Mouse (Mus musculus): ENCODE results near the gene Pknox1.
A peak's percentile ranks its signal among the peaks of the same experiment; 100 is the strongest.
"Not testable (repeated sequence)": the region's sequence is repeated elsewhere in the genome, so short reads cannot be mapped to it uniquely, and the experiment has no call there.

Gene Pknox1

DNA sequence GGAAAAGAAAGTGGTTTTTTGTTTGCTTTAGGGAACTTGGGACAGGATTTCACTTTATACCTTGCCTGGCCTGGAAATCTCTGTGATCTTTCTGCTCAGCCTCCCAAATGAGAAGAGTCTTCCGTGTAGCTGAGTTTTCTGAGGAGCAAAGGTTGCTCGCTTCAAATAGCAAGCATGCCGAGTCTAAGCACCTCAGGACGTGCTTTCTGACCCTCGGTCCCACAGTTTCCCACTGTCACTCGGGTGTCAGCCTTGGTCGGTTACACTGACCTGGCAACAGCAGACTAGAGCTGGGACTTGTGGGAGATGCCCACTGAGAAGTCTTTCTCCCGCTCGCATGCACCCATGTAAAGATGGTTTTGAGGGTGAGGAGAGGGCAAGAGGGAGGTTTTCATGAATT lies 33.4 kb downstream of the Pknox1 start:
- DNase-seq (ENCODE audit: low spot score): no peak

DNA sequence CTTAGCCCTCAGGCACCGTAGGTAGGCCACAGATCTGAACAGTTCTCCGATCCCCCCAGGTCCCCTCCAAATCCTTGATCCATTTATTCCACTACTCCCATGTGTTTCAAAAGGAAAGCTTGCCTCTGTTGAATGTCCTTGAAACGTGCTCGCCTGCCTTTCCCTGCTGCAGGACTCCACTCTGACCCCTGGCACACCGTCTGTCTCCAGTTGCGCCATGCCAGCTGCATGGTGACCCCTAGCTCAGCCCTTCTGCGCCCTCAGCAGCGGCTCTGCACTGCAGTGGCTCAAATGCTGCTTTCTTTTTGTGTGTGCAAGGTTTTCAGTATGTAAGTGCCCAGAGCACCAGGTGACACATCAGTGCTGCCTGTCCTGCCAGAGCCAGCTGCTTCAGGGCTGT lies 34.1 kb downstream of the Pknox1 start:
- no peak for DNase-seq (ENCODE audit: low spot score)

DNA sequence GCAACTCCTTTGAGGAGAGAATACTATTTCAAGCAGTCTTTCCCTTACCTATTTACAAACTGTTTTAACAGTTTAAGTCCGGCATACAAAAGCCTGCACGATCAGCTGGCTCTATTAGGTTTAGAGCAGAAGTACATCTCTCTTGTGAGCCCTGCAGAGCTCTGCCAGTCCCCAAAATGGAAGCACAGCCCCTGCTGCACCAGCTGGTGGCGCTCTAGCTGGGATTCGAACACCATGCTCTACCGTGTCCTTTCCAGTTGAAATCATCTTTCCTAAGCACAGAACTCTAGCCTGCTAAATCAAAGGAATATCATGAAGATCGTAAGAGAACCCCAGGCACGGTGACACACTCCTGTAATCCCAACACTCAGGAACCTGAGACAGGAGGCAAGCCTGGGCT lies 41.9 kb downstream of the Pknox1 start:
- DNase-seq (ENCODE audit: low spot score): no peak

DNA sequence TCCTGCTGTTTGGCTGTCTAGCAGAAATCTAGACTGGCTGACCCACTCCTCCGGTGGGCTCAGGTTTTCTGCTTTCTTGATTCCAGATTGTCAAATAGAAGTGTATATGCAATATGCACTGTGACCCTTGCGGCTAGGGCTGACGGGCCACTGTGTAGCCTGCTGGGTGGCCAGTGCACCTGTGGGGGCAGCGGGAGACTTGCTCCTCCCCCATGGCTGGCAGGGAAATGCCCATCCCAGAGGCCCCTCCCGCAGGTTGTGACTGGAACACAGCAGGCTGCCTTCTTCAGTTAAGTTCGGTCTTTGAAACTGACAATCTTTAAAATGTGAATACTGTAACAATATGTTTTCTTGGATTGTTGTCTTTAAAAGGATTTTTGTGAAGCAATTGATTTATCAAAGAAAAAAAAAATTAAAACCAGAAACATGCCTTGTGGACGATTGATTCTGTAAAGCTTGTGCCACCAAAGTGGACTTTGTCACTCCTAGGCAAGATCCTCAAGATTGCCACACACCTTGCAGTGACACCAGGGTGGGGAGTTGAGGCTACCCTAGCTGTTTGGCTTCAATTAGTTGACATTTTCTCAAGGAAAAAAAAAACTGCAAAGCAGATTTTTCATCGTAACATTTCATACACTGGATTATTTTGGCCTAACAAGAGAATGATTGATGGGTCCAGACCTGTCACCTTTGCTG lies 42.9 kb downstream of the Pknox1 start:
- DNase-seq (ENCODE audit: low spot score): no peak

DNA sequence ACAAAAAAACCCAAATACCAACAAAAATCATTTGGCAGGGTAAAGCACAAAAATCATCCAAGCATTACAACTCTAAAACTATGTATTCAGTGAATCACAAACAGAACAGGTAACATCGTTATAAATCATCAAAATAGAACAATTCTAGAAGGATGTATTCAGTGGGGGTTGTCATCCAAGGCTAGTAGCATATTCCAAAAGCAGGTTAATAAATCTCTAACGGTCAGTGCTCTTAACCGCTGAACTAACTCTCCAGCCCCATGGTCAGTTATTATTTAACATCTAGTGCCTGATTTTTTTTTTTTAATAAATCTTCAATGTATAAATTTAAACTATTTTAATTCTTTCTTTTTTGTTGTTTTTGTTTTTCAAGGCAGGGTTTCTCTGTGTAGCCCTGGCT lies 44.6 kb downstream of the Pknox1 start:
- not testable (repeated sequence) for DNase-seq (ENCODE audit: low spot score)

DNA sequence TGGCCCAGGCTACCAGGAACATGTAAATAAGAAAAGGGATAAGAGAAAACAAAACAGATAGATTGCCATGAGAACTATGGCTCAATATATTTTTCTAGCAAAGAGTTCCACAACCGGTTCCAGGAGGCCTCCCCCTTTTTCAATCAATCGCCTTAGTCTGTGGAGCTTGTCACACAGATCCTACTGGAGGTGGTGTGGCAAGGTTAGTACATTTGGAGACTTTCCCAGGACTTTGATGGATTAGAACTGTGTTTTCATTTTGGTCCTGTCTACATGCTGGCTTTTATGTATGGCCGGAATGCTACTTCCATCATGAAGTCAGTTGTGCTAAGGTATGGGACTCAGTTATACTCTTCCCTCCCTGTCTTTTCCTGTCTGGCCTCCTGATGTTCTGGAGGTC lies 45.4 kb downstream of the Pknox1 start:
- no peak for DNase-seq (ENCODE audit: low spot score)

DNA sequence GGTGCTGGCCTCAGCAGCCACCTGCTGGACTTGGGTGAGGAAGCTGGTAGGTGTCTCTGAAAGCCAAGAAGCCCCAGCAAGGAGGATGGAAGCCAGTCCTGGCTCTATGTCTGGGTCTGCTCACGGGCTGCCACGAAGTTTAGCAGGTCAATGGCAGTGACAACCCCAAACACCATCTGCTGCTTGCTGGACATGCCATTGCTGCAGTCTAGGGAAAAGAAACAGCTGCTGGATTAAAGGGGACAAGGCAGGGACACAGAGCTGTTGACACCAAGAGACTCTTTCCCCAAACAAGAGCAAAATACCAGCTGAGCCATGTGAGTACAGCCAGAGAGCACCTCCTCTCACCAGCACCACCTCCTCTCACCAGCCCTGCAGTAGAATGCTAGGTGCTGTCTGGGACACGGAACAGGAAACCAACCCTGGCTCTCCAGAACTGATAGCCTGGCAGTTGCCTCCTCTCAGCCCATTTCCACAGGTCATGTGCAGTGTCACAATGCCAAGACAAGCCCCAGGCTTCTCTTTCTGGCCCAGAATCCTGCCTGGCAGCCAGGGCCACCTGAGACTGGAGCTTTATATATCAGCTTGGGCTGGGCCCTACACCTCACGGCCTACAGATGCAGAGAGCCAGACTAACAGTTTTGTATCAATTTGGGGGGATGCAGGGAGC lies 48.7 kb downstream of the Pknox1 start:
- DNase-seq (ENCODE audit: low spot score): no peak

DNA sequence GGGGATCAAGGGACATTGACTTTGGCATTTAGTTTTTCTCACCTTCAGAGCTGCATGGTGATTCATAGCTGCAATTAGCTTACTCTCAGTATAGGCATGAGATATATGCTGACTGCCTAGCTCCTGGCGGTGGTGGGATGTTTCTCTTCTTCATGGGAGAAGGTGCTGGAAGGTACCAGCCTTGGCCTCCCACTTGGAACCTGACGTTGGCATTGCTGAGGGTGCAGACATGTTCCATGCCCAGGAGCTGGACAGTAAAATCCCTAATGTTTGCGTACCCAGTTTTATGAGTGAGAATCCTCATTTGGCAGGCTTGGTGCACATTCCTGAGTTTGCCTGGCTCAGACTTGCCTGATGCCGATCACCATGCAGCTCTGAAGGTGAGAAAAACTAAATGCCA lies 58.6 kb downstream of the Pknox1 start:
- no peak for DNase-seq (ENCODE audit: low spot score)

DNA sequence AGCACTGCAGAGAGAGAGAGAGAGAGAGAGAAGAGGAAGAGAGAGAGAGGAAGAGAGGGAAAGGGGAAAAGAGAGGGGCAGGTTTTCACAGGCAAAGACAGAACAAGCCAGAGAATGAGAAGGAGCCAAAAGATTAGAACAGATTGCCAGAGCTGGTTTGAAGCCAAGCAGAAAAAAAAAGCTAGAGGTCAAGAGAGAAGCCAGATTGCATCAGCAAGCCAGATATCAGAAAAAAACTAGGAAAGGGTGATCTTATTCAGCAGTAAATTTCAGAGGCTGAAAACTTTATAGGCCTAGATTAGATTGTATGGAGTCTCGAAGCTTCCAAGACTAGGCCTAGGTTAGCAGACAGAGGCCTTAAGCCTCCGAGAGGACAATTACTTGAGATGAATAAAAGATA lies 63.4 kb downstream of the Pknox1 start:
- no peak for DNase-seq (ENCODE audit: low spot score)

DNA sequence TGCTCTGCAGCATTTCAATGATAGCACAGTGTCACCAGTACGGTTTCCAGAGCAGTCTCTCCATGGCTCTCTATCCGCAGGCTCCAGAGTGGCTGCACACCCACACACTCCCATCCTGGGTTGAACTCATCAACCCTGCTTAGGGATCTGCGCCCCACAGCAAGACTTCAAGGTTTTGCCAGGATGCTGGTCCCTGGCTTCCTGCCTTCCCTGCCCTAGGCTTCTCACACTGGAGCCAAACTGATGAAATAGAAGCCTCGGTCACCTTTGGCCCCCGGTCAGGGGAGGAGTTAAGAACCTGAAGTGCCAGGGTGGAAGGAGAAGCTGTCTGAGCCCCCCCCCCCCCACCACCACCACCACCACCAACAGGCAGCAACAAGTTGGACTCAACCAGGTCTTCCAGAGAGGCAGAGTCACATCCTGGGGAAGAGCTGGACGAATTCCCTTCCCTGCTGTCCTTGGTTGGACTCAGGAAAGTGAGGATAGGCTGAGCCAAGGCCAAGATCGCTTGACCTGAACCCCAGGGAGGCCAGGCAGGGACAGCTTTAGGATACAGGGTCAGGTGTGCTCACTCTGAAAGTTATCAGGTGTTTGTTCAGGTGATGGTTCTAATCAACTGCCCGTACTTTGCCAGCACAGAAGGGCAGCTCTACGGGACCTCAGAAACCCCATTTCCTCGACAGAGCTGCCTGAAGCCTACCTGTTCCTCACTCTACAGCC lies 66.7 kb downstream of the Pknox1 start:
- DNase-seq (ENCODE audit: low spot score): no peak

DNA sequence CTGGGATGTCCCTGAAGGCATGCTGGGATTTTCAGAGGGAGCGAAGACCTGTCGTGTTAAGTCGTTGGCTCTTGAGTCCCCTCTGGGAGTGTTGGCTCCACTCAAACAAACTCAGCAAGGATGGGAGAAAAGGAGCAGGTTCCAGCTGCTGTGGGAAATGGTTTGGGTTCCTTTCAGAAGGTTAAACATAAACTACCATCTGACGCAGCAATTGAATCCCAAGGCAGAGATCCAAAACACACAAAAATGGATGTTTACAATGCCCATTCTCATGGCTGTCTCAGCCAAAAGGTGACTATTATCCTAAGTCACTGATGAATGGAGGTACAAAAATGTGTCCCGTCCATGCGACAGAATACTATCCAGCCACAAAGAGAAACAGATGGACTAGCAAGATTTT lies 68.5 kb downstream of the Pknox1 start:
- no peak for DNase-seq (ENCODE audit: low spot score)

DNA sequence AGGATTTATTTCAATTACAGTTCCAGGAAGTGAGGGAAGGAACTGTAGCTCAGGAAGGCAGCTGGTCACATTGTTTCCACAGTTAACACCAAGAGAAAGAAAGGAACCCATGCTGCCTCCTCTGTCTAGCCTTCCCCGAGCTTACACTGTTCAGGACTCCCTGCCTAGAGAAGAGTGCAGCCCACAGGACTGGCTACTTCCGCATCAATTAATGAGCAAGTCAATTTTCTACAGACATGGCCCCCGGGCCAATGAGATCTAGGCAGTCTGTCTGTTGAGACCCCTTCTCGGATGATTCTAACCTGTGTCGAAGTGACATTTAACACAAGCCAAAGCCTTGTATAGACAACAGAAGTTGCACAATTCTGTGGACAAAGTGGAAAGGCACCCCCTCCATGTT lies 70.4 kb downstream of the Pknox1 start:
- DNase-seq (ENCODE audit: low spot score): no peak

DNA sequence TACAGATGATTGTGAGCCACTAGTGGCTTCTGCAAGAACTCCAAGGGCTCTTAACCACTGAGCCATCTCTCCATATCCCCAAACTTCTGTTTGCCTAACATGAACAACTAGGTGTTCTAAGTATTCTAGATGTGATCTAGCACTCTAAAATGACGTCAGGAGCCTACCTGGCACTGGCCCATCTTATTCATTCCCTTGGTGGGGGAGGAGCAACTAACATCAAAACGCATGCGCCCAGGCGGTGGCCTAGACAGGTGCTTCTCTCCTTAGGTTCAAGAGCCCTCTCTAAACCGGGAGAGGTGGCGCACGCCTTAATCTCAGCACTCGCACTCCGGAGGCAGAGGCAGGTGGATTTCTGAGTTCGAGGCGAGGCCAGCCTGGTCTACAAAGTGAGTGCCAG lies 71.2 kb downstream of the Pknox1 start:
- DNase-seq (ENCODE audit: low spot score): no peak

DNA sequence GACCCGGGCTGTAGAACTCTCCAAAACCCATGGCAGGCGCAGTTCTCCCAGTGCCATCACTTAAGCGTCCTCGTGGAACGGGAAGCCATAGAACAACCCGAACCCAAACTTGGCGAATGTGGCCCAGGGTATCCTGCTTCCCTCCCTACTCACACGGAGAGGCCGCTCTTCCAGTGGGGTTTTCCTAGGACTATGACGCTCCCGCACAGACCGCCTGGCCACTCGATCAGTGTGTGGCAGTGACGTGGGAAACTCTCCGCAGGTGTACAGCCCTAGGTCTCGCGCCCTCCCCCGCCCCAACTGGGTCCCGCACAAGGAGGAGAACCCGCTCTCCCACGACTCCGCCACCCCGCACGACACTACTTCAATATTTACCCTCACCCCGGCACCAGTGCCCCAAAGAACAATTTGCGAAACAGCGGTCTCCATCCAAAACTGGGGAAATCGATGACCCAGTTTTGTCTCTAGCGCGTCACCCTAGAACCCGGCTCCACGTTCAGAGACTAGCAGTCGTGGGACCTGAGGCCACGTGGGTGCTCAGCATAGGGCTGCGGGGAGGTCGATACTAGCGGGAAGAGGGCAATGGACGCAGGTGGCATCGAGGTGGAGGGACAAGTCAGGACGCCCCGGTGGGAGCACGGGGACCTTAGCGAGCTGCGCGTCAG lies 71.9 kb downstream of the Pknox1 start:
- no peak for DNase-seq (ENCODE audit: low spot score)

DNA sequence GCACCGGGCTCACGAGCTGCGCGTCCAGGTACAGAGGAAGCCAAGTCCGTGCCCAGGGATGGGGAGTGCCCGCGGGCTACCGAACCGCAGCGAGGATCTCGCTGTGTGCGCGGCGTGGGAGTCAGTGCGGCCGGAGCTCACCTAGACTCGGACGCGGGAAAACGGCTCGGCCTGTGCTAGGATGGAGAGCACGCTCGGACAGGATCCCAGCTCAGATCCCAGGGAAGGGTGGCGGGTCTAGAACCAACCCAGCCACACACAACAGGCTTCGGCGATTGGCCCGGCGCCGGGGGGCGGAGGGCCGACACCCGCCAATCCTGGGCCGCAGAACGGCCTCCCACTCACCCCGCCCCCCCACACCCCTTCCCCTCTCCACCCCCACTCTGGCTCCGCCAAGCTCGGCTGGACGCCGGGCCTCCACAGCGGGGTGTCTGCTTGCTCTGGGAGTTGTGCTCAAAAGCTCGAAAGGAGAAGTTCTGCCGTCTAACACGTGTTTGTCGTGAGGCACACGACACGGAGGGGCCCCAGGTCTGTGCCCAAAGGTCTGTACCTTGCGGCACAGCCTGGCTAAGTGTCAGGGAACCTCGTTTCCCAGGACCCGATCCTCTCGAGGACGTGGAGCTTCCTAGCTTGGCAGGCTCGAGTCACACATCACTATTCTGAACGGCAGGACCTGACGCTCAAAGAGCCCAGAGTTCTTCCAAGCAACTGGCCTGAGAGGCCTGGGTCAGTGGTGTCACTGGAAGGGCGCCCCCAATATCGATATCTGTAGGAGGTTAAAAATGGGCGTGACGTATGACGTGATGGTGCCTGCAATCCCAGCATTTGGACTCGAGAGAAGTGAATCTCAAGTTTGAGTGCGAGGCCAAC lies 72.6 kb downstream of the Pknox1 start, which contains the start of gene Cbs:
Cbs (minus strand) TSS at position 297 of the 870 bp plus-strand sequence.
- DNase-seq (ENCODE audit: low spot score): peak; percentile 89

DNA sequence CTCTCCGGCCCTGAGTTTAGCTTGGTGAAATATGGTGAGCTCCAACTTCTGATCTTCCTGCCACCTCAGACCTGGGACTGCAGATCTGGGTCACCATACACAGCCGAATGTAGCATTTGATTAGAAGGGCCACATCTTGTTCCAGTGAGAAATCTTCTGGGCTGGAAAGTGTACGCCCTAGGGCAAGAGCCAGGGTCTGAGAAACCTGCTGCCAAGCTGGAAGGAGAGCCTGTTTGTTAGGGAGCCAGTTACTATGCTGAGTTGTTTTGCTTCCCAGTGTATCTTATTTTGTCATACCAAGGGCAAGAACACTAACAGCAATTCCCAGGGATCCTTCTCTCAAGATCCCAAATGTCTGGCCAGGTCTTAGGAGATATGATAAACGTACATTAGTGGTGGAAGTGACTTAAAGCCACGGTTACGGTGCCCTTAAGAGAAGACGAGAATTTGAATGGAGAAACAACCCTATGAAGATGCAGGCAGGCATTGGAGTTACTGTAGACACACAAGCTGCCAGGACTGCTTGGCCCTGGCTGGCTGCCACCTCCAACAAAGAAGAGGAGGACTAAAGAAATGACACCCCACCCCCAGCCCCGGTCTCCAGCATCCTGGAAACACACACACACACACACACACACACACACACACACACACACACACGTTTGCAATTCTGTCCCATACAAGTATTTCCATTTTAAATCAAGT lies 73.5 kb downstream of the Pknox1 start:
- peak; percentile 69 for DNase-seq (ENCODE audit: low spot score)

DNA sequence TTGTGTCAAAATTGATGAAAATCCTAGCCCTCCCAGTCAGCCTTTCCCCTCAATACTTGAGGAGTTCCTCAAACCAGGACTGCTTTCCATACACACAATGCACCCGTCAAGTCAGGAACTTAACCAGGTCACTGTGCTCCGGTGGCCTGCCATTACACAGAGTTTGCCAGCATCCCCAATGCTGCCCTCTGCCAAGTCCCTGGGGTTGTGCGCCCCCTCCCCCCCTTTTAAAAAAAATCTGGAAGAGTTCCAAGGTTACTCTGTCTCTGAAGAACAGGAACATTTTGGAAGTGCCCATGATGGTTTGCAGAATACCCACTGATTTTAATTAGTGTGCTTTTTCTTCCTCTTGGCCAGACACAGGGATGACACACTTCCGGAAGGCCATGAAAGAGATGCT lies 75.1 kb downstream of the Pknox1 start:
- peak; percentile 53 for DNase-seq (ENCODE audit: low spot score)

DNA sequence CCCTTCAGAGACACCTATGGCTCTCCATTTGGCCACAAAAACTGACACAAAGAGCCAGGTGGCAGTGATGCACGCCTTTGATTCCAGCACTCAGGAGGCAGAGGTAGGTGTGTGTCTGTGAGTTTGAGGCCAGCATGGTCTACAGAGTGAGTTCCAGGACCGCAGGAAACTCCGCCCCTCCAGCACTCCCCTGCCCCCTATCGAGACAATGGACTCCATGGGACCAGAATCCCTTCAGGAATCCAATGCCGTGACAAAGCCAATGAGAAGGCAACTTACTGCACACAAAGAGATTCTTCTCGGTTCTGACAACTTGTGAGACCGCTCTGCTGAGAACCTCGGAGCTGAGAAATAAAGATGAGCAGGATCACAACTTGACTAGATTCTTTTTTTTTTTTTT lies 77.8 kb downstream of the Pknox1 start:
- DNase-seq (ENCODE audit: low spot score): no peak

DNA sequence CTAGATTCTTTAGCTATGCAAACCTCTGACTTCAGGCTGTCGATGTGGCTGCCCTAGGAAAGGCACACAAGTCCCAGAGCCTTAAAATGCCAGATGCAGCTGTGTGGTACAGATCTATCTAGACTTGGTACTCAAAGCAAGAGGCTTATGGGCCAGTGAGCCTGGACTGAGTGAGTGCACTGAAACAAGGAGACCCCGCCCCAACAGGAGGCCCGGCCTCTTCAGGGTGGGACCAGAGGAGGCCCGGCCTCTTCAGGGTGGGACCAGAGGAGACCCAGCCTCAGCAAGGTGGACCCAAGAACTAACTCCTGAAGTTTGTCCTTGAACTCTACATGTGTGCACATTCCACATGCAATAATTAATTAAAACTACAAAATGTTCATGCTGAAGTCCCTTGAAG lies 78.4 kb downstream of the Pknox1 start:
- DNase-seq (ENCODE audit: low spot score): no peak

DNA sequence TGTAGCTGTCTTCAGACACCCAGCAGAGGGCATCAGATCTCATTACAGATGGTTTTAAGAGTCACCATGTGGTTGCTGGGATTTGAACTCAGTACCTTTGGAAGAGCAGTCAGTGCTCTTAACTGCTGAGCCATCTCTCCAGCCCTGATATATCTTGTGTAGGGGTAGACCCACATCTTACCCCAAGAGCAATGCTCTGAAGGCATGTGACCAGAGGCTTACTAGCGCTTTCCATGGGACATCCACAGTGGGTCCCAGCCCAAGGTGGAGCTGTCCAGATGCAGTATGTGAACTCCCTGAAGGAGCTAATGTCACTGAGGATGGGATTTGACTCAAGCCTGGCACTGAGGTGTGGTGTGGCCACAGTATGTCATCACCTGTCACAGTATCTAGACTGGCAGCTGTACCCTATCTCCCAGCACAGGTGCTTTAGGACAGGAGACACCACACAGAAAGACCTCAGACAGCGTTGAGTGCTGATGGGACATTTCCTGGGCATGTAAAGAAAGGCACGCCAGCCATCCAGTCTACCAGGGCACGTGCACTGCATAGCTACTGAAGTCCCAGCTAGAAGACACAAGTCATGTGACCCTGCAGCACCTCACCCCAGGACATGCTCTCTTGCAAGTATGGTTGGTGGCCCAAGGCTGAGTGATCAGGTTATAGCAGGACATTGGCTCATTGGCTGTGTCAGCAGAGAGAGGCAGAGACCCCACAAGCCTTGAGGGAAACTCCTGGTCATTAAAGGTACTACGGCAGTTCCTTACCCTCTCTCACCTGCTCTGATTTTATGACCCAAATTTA lies 81.9 kb downstream of the Pknox1 start:
- no peak for DNase-seq (ENCODE audit: low spot score)
